Mouse (Mus musculus): Measurements from ENCODE around the gene Cldn12.

Cldn12 gene

DNA sequence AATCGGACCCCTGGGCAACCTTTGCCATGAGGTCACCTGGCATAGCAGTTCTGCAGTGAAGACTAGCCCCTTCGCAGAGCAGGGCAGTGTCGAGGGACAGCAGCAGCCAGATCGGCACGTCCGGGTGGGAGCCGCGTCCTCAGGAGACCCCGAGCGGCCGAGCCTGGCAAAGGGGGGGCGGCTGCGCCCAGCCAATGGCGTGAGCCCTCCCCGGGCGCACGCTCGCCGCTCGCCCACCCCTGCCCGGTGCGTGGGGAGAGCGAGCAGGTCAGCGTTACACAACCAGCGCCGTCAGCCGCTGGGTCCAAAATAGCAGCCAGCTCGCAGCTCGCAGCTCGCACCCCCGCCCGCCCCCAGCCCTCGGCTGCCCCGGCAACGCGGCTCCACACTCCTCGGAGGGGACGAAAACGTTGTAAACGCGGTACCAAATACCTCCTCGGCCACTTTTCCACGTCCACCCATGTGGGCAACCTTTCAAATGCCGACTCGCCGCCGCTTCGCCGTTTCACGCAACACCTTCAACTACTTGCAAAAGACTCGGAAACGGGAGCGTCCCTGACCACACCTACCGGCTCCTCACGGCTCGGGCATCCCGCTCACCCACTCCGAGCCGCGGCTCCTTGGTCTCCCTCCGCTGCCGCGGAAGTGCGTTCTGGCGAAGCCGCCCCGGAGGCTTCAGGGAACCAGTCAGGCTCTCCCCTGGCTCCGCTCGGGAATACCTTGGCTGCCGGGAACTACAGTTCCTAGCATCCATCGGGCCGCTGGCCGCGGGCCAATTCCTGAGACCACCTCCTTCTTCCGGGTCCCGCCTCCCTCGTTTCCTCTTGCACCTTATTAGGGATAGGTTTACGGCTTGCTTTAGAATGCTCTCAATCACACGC lies at the start of gene Cldn12:
TSS of gene Cldn12 (minus strand) at position 763 of the 881 bp plus-strand sequence.
- DNase-seq (ENCODE audit: low read depth), result peak; percentile 63

DNA sequence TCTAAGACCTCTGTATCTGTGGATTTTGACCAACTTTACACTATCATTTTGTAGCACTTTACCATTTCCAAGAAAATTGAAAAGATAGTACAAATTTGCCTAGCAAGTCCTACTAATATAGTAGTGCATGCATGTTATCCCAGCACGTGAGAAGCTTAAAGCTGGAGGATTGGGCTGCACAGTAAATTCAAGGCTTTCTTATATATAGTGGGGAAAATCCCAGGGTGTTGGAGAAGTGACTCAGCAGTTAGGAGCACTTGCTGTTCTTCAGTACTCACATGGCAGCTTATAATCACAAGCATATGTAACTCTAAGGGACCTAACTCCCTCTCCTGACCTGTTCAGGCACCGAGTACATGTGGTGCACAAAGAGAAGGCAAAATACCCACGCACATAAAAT lies 47.7 kb upstream of the Cldn12 start:
- DNase-seq (ENCODE audit: low read depth), result no peak

DNA sequence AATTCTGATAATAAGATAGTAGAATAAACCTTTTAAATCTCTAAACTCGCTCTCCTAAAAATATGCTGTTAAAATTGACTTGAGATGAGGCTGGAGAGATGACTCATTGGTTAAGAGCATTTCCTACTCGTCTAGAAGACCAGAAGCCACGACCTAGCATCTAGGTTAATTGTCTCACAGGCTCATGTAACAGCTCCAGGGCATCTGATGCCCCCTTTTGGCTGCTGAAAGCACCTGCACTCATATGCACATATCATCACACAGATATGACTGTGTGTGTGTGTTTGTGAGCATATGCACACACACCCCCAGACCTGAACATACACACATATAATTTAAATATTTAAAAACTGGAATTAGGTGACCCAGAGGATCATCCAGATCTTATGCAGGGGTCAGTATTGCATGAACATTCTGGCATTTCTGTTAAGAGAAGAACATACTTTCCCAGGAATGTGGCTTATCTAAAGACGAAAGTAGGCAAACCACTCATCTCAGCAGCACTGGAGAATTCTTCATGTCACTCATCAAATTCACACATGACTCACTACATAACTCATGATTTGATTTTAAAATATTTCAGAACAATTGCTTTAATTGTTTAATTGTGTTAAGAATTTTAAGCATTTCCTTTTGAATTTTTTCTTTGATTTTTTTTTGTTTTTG lies 46.4 kb upstream of the Cldn12 start:
- peak; percentile 11 for DNase-seq (ENCODE audit: low read depth)

DNA sequence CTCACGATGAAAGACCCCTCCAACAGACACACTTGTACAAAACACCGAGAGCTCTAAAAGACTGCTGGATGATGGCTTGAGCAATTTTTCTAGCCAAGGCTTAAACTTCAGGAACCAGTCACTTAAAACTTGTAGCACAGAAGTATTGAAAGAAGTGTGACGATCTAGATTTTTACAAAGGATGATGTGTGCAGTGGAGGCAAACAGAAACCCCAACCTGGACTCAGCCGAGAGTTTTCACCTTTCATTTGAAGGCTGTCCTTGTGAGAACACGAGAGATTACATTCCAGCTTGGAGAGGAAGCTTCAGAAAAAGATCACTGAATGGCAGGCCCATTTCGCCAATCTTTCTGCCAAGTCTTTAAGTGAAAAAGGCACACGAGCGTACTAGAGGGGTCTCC lies 45.0 kb upstream of the Cldn12 start:
- no peak for DNase-seq (ENCODE audit: low read depth)

DNA sequence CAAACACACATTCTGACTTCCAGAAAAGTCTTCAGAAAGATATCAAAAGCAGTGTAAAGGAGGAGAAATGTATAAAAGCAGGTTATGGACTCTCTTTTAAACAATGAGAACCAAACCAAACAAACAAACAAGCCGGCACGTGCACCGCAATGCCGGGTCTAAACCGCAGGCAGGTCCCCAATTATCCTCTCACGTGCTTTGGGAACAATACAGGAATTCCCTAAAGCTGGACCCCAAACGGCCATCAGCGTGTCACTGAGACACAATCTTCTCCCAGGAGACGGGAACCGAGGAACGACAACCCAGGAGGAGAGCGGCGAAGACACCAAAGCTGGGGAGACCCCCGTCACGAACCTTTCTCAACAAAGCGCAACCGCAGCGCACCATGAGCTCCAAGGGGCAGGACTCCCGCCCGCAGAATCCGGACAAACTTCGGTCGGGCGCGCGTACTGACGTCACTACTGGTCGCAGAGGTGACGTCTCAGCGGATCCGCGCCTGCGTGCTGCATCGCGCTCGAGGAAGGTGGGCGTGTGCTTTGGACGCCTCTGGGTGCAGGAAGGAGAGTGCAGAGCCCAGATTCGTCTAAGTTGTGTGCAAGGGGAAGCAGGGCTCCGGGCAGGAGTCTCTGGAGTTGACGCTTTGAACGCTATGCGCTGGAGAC lies 44.5 kb upstream of the Cldn12 start, which contains the start of gene Gtpbp10:
TSS of gene Gtpbp10 (minus strand) at position 460 of the 662 bp plus-strand sequence.
- DNase-seq (ENCODE audit: low read depth), result peak; percentile 91

DNA sequence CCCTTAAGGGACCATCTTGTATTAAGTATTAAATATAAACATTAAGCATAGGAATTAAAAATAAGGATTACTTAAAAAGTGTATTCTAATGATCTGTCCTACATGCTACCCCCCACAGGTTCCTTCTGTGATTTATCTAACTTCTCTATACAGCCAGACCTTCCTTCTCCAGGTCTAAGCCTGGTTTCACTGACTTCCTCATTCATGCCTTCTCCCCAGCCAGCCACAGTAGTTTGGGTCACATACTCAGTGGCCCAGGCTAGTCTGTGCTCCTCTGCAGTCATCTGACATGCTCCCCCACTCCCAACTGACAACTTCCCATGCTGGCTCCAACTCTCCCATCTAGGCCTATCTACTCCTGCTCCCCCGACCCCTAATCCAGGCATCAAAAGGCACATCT lies 36.4 kb upstream of the Cldn12 start:
- DNase-seq (ENCODE audit: low read depth), result no peak

DNA sequence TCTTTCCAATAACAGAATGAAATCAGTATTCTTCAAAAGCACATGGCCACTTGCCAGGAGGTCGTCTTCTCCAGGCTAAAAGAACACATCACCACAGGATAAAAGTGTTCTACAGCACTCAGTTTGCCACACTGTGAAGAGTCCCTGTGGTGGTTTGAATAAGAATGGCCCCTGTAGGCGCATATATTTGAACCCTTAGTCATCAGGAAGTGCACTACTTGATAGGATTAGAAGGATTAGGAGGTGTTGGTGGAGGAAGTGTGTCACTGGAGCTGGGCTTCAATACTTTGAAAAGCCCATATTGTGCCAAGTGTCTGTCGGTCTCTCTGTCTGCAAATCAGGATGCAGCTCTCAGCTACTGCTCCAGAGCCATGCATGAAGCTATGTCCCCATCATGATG lies 25.6 kb upstream of the Cldn12 start:
- no peak for DNase-seq (ENCODE audit: low read depth)

DNA sequence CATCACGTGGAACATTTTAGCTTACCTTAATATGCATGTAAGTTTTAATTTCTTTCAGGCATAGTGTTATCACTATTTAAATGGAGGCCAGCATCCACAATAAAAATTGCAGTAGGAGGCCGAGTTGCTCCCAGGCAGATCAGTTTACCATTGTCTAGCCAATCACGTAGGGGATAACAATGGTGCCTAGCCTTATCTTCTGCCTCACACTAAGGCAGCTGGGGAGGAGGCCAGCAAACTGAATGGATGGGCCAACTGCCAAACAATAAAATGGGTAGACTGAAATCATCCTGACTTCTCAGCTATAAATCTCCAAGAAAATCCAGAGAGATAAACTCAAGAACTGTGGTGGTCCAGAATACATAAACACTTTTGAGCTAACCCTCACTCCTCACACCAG lies 25.0 kb upstream of the Cldn12 start:
- DNase-seq (ENCODE audit: low read depth), result no peak

DNA sequence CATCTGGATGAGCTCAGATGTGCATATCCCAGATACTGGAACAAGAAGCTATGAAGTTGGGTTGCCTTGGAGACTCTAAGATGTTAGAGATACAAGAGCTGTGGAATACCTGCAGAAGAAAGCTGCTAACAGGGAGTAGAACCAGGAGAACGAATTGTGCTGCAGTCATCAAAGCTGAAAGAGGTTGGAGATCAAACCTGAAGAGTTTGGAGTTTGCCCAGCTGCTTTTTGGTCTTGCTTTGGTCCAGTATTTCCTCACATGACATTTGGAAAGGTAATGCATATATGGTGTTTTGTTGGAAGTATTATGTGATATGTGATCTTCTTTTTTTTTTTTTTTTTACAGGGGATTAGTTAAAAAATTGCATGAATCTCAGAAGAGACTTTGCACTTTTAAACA lies 21.4 kb upstream of the Cldn12 start:
- DNase-seq (ENCODE audit: low read depth), result no peak

DNA sequence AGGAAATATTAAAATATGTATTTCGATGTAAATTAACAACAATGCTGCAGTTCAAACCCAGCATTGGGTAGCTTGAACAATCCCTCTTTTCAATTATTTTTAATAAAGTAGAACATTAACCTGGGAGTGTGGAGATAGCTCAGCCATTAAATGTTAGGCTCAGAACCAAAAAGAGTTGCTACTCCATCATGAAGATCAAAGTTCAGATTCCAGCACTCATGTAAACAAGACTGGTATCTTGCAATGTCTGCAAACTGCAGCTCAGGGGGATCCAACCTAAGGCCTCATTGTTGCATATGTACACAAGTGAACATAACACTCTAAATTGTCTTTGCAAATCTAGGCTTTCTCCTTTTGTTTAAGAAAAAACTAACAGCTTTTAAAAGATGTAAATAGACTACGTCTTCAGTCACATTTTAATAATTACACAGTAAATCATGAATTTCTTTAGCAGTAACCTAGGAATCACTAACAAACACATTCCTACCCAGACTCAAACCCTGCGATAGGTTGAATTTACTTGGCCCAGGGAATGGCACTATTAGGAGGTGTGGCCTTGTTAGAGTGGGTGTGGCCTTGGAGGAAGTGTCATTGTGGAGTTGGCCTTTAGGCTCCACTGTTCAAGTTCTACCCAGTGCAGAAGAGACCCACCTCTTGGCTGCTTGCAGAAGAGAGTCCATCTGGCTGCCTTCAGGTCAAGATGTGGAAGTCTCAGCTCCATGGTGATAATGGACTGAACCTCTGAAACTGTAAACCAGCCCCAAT lies 19.1 kb upstream of the Cldn12 start:
- DNase-seq (ENCODE audit: low read depth), result no peak

DNA sequence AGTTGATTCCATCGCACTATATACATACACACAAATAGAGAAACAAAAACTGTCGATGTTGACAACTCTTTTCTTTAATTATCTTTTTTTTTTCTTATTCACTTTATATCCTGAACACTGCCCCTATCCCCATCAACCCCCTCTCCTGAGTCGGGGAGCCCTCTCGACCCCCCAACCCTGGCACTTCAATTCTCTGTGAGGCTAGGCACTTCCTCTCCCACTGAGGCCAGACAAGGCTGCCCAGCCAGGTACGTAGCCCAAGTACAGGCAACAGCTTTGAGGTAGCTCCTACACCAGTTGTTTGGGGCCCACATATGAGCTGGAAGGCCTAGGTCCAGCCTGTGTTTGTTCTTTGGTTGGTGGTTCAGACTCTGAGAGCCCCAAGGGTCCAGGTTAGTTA lies 653 bp upstream of the Cldn12 start:
- no peak for DNase-seq (ENCODE audit: low read depth)

DNA sequence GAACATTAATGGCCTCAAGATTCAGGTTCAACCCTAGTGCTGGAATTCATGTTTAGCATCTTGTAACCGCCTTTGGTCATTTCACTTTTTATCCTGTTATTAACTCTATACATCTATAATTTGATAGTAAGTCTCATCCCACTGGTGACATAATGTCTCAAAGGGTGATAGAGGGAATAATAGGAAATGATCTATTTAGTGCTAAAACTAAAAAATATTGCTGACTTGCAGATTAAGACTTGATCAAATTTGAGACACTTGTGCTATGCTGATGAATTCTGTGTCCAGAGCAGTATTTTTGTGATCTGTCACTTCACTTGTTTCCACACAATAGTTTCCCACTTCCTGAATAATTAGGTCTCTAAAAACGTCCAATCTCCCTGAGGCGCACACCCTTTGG lies 3.4 kb downstream of the Cldn12 start:
- no peak for DNase-seq (ENCODE audit: low read depth)

DNA sequence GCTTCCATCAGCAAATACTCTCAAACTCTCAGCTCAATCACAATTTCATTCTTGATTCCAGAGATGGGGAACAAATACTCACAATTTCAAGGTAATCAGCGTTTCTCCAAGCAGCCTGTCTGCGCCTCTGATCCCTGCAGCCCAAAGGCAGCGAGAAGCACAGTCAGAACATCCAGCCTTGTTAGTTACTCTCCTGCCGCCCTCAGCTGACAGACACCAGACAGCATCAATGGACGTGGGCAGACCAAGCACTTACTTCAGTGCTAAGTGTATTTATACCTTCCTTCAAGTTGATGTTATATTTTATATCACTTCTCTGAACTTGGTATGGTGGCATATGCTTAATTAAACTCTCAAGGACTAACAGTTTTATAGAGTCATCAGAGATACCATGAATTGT lies 3.8 kb downstream of the Cldn12 start:
- no peak for DNase-seq (ENCODE audit: low read depth)

DNA sequence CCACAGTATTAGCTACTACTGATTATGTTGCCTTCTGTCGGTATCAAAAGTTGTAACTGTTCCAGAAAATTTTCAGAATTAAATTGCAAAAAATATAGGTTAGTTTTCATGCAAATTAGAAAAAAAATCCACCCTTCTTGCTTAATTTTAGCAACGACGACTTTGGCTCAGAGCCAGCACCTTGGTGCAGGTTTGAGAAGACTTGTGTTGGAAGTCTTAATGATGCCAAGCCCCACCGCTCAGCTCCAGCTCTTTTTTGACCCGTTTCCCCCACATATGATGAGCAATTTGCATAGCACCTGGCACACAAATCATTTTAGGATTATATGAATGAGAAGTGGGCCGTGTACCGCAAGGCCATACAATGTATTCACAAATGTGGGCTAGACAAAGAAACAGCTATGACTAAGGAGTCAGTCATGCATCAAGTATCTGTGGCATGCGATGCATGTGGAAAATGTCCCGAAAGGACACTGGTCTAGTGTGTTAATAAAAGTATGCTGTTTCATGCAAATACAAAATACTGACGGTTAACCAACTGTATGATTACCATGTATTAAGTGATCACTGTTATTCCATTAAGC lies 4.4 kb downstream of the Cldn12 start:
- no peak for DNase-seq (ENCODE audit: low read depth)

DNA sequence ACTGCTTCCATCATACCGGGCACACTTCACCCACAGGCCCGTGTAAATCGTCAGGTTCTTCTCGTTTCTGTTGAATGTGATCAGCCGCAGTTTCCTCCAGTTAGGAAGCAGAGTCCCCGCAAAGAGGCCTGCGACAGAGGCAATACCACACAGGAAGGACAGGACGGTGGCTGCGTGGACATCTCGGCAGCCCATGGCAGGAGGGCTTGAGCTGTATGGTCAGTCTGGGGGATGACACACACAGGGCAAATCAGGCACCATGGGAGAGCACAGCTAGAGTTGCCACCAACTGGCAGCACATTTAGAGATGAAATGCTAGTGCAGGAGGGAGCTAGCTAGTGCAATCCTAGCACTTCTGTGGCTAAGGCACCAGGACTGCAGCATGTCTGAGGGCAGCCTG lies 6.5 kb downstream of the Cldn12 start:
- no peak for DNase-seq (ENCODE audit: low read depth)

DNA sequence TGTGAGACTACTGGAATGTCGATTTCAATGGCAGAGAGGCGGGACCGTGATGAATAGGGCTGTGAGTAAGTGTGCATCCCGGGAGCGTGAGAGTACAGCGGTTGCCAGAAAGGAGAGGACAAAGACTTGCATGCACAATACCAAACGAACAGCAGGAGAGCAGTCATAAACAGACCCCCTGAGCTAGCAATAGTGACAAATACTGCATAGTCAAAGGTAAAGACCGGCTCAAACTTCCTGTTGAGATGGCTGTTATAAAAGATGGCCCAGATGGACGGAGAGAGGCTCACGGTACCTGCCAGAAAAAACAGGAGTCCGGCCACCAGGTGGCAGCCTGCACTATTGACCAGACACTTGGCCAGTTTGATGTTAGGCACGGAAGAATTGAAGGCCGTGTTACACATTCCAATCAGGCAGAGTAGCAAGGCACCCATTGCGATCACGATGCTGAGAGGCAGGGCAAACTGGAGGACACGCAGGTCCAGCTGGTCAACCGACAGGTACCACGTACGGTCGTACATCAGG lies 7.0 kb downstream of the Cldn12 start:
- peak; percentile 18 for DNase-seq (ENCODE audit: low read depth)

DNA sequence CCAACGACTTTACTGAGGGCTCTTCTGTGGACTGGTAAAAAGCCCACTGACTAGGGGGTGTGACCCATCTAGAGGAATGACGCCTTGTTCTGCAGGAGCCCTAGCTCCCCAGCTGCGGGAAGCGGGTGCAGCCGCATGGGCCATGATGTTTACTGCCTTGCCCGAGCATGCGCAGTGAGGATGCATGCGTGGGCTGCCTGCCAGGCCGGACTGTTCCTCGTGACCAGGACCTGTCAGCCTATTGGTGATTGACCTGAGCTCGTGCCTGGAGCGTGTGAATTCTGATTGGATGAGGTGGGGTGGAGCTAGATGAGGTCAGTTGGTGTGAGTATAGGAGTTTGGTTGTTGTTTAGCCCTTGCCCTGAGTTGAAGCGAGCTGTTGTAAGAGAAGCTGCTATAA lies 10.3 kb downstream of the Cldn12 start:
- no peak for DNase-seq (ENCODE audit: low read depth)

DNA sequence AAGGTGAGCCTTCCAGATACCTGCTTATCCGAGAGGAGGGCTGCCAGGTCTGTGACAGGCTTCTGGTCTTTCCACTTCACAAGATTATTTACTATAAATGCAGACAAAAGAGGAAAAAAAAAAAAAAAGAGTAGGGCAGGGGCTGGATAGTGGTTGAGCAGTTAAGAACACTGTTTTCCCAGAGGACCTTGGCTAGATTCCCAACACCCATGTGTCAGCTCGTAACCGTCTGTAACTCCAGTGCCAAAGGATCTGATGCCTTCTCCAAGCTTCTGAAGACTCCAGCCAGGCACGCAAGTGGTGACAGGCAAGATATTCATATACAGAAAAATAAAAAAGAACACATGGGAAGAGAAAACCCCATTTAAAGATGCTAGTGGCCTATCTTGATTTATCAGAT lies 11.4 kb downstream of the Cldn12 start:
- DNase-seq (ENCODE audit: low read depth), result no peak

DNA sequence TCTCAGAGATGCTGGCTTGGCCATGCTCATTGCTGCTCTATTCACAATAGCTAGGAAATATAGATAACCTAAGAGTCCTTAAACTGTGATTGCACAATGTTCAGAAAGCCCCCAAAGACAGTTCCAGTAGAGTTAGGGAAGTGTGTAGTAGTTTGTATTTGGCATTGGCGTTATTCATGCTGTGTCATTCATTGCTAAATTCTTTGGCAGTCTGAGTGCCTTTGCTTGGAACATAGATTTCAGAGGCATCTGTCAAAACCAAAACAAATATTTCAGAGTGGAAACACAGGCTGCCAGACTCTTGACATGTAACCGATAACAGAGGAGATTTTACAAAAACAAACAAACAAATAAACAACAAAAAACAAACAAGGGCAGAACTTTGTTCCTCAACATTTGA lies 13.2 kb downstream of the Cldn12 start:
- no peak for DNase-seq (ENCODE audit: low read depth)

DNA sequence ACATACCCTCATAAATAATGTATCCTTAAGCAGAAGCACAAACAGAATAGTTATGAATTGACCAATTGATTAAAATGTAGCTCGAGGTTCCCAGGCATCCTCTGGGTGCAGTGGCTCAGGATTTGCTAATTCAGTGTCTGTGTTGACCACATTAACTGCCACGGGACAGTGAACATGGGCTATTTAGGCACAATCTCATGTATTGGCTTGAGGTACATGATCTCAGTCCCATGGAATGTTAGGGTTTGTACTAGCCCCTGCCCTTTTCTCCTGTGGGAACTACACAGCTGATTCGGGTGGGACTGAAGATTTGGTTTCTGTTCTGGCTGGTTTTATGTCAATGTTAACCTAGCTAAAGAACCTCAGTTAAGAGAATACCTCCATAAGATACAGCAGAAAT lies 18.4 kb downstream of the Cldn12 start:
- no peak for DNase-seq (ENCODE audit: low read depth)

DNA sequence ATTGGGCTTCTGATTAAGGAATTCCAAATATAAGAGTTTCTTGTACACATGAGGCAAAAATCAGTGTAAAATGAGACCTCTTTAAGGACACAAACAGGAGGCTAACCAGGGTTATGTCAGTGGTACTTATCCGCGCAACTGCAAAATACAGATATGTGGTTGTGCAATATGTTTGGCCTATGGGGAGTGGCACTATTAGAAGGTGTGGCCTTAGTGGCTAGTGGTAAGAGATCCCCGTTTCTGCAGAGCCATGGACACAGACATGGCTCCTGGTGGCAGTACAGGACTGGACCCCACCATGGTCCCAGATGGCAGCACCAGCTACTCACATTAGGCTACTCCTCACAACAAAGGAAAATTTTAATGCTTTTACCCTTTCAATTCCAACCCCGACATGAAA lies 19.7 kb downstream of the Cldn12 start:
- no peak for DNase-seq (ENCODE audit: low read depth)

All from naive thymus-derived CD4-positive, alpha-beta T cell, adult 2 months (primary cell).